In genomic region chr5:142509141-142510060, GRCm38 (mm10) we compare ENCODE assay signal across 8 mouse cellular contexts. TPM values are rescaled to one million over a fixed set of nuclear protein-coding genes. Genes with fewer than 3 reads are reported as not detected.
DNase-seq lines count a peak whose midpoint lies in the region; ATAC-seq lines count a peak whose summit lies in the region.

No protein-coding gene starts in this region.

- no peak for ATAC-seq in heart, embryonic 16.5 days (replicated peaks; ENCODE audit: extremely low read depth, insufficient read depth, low FRiP score)
- ATAC-seq in lung, embryonic 16.5 days (ENCODE audit: low read depth), result peak; percentile 38; the same call in 1 of the 2 replicates
- no peak for ATAC-seq in megakaryocyte, adult 5-6 weeks (ENCODE audit: poor library complexity, severe bottlenecking)

- no peak overlapping the region for H3K4me3 ChIP-seq in heart, embryonic 16.5 days (ENCODE audit: low read length)
- no peak overlapping the region for H3K4me3 ChIP-seq in lung, embryonic 16.5 days (ENCODE audit: low read length)

- H3K27ac ChIP-seq in heart, embryonic 16.5 days (ENCODE audit: low read length), result no peak overlapping the region
- H3K27ac ChIP-seq in lung, embryonic 16.5 days (ENCODE audit: low read length), result no peak overlapping the region

- no peaks in the 10 kb centered on the region for H3K27me3 ChIP-seq in heart, embryonic 16.5 days (ENCODE audit: control insufficient read depth, insufficient read depth, low read length)
- no peaks in the 10 kb centered on the region for H3K27me3 ChIP-seq in lung, embryonic 16.5 days (ENCODE audit: control insufficient read depth, insufficient read depth, low read depth, low read length)

- H3K36me3 ChIP-seq in heart, embryonic 16.5 days (ENCODE audit: control insufficient read depth, insufficient read depth), result no peaks in the 10 kb centered on the region
- no peaks in the 10 kb centered on the region for H3K36me3 ChIP-seq in lung, embryonic 16.5 days (ENCODE audit: control insufficient read depth, insufficient read depth, low read length)

- peak; percentile 25 for DNase-seq in ZHBTc4 (ENCODE audit: low read depth, low spot score)
- peak; percentile 92 for DNase-seq in cerebellum, adult 9-10 months
- DNase-seq in ovary, postnatal 36 days (ENCODE audit: low spot score), result no peak
- DNase-seq in gastrocnemius, postnatal 10 days, result no peak
- DNase-seq in urinary bladder, adult 2 months (ENCODE audit: low spot score), result no peak

- no peak overlapping the region for H3K4me2 ChIP-seq in heart, embryonic 16.5 days (ENCODE audit: low read depth, low read length)
- H3K4me2 ChIP-seq in lung, embryonic 16.5 days (ENCODE audit: low read depth, low read length), result no peak overlapping the region

- WGBS in heart, embryonic 16.5 days, result 24% methylated on average over 15 of the region's 15 CpGs
- 28% methylated on average over 15 of the region's 15 CpGs for WGBS in lung, embryonic 16.5 days

- H3K4me1 ChIP-seq in heart, embryonic 16.5 days (ENCODE audit: control insufficient read depth, insufficient read depth, low read length), result peaks cover 13% of the 10 kb centered on the region
- H3K4me1 ChIP-seq in lung, embryonic 16.5 days (replicated peaks; ENCODE audit: control insufficient read depth, insufficient read depth, low read length), result peaks cover 11% of the 10 kb centered on the region

- no peaks in the 10 kb centered on the region for H3K9me3 ChIP-seq in heart, embryonic 16.5 days (replicated peaks; ENCODE audit: control insufficient read depth, low read length)
- no peaks in the 10 kb centered on the region for H3K9me3 ChIP-seq in lung, embryonic 16.5 days (ENCODE audit: control insufficient read depth, low read length)

- H3K9ac ChIP-seq in heart, embryonic 16.5 days (ENCODE audit: low read length), result peak overlapping the region; percentile 50; the same call in 1 of the 2 replicates
- H3K9ac ChIP-seq in lung, embryonic 16.5 days (ENCODE audit: low read length), result peak overlapping the region; percentile 25; the same call in 1 of the 2 replicates

RNA-seq across cellular contexts. Expression of gene Papolb, which starts 20.5 kb away (rescaled TPM):
- 0.05 and 0.14 TPM in 2 replicates for polyA plus RNA-seq in heart, embryonic 16.5 days (2015; fragmentation: Nextera tagmentation; extraction: Ambion mirVana)
- polyA plus RNA-seq in lung, embryonic 16.5 days (2015; fragmentation: Nextera tagmentation; extraction: Ambion mirVana), result 0.05 and 0.18 TPM in 2 replicates
- total RNA-seq in megakaryocyte, adult 5-6 weeks (2015), result not detected in 2 replicates
- total RNA-seq in megakaryocyte, adult 5-6 weeks (2017), result not detected in 2 replicates
- under 1 TPM; 0.18 to 0.19 TPM for total RNA-seq in gastrocnemius, postnatal 10 days (2021)
- 0.04 and 0.06 TPM in 2 replicates for polyA plus RNA-seq in urinary bladder, adult 2 months (2012; rRNA removed)

RNA-seq across cellular contexts. Expression of gene Radil, which starts 41.5 kb away (rescaled TPM):
- polyA plus RNA-seq in heart, embryonic 16.5 days (2015; fragmentation: Nextera tagmentation; extraction: Ambion mirVana), result 9.0 and 11.9 TPM in 2 replicates
- 3.8 and 4.1 TPM in 2 replicates for polyA plus RNA-seq in lung, embryonic 16.5 days (2015; fragmentation: Nextera tagmentation; extraction: Ambion mirVana)
- not detected in 2 replicates for total RNA-seq in megakaryocyte, adult 5-6 weeks (2015)
- total RNA-seq in megakaryocyte, adult 5-6 weeks (2017), result not detected in 2 replicates
- 1 to 10 TPM; 2.7 to 2.9 TPM for total RNA-seq in gastrocnemius, postnatal 10 days (2021)
- 2.6 and 3.4 TPM in 2 replicates for polyA plus RNA-seq in urinary bladder, adult 2 months (2012; rRNA removed)

RNA-seq across cellular contexts. Expression of gene Ap5z1, which starts 45.7 kb away (rescaled TPM):
- 8.8 TPM in 2 replicates for polyA plus RNA-seq in heart, embryonic 16.5 days (2015; fragmentation: Nextera tagmentation; extraction: Ambion mirVana)
- polyA plus RNA-seq in lung, embryonic 16.5 days (2015; fragmentation: Nextera tagmentation; extraction: Ambion mirVana), result 10.0 and 10.3 TPM in 2 replicates
- 10.3 and 10.7 TPM in 2 replicates for total RNA-seq in megakaryocyte, adult 5-6 weeks (2015)
- total RNA-seq in megakaryocyte, adult 5-6 weeks (2017), result 9.3 and 10.0 TPM in 2 replicates
- 1 to 10 TPM; 4.3 to 4.8 TPM for total RNA-seq in gastrocnemius, postnatal 10 days (2021)
- 17.1 and 18.6 TPM in 2 replicates for polyA plus RNA-seq in urinary bladder, adult 2 months (2012; rRNA removed)

Comparison
In these comparisons a context has a peak if more than half of its experiments do, and no peak if none do; other contexts are left out.
1. DNase-seq: peak in ZHBTc4 (single experiment) and cerebellum, adult 9-10 months (single experiment); none in ovary, postnatal 36 days (single experiment), gastrocnemius, postnatal 10 days (single experiment) and urinary bladder, adult 2 months (single experiment).